Mouse (Mus musculus) brain, embryonic 14.5 days (tissue): ENCODE measurements around the gene Mrpl50.

Experiments
- CTCF ChIP-seq: fragments of 200-500 bp; IDR thresholded peaks from 2 replicates; pipeline ENCODE4 v1.5.1; 2012; ENCODE audit warnings: inconsistent platforms, mild to moderate bottlenecking, moderate library complexity, borderline replicate concordance; ENCODE audit not compliant: insufficient read depth, insufficient read length; ENCODE audit errors: extremely low read depth
- POLR2A ChIP-seq: fragments of 200-500 bp; IDR thresholded peaks from 2 replicates; pipeline ENCODE4 v1.6.1; 2012; ENCODE audit warnings: mild to moderate bottlenecking, inconsistent platforms, borderline replicate concordance; ENCODE audit not compliant: poor library complexity, insufficient read depth, insufficient read length, severe bottlenecking; ENCODE audit errors: extremely low read depth

- TF ChIP-seq POLR2A: no peak
- TF ChIP-seq CTCF: no peak
Observed at GRCm38 (mm10) chr4:49469435-49470151, 51.3 kb downstream of the Mrpl50 start.
